Mouse (Mus musculus) central nervous system, embryonic 11.5 days (tissue): ENCODE data around the gene Pdss1. TPM values are rescaled to one million over a fixed set of nuclear protein-coding genes. Genes with fewer than 3 reads are reported as not detected.

Experiments used
- polyA plus RNA-seq: library from polyadenylated mRNA; depleted of rRNA; stranded (reverse); fragments of >200 nt; gene quantifications from 2 replicates; pipeline ENCODE4 v1.2.3, GENCODE M21; 2012; rRNA removed

The Pdss1 gene
- polyA plus RNA-seq: 16.6 and 25.4 TPM in 2 replicates

GRCm38 (mm10) chr2:22895282-22896273 lies at the start of gene Pdss1:
Gene Pdss1 (plus strand): TSS chr2:22895522.

Other genes with a start within 250 kb of the Pdss1 start
- 0.96 and 1.4 TPM in 2 replicates for gene Apbb1ip, start 121.4 kb upstream of the Pdss1 start, polyA plus RNA-seq
- 37.8 and 66.5 TPM in 2 replicates for gene Abi1, start 144.7 kb downstream of the Pdss1 start, polyA plus RNA-seq
- gene Acbd5, start 172.6 kb downstream of the Pdss1 start, polyA plus RNA-seq: 23.7 and 38.9 TPM in 2 replicates